In genomic region chr3:66973391-66973943, GRCm38 (mm10) we compare ENCODE assay signal across 8 mouse cellular contexts. TPM values are rescaled to one million over a fixed set of nuclear protein-coding genes. Genes with fewer than 3 reads are reported as not detected.
DNase-seq lines count a peak whose midpoint lies in the region; ATAC-seq and TF ChIP-seq lines count a peak whose summit lies in the region.

No protein-coding gene starts in this region.

- no peaks in the 10 kb centered on the region; the same call in 1 of the 2 replicates for H3K4me1 ChIP-seq in brown adipose tissue, adult 24 weeks (ENCODE audit: control insufficient read depth, insufficient read depth, insufficient read length, low read length)
- H3K4me1 ChIP-seq in heart, embryonic 14.5 days (ENCODE audit: control insufficient read depth in 2 of 2, insufficient read depth in 2 of 2, low read length in 2 of 2): peaks cover 6 to 12% of the 10 kb centered on the region in 2 experiments; a peak in 3 of 4 replicates
- H3K4me1 ChIP-seq in kidney, embryonic 15.5 days: peaks cover 18% of the 10 kb centered on the region
- peaks cover 5% of the 10 kb centered on the region; the same call in 1 of the 2 replicates for H3K4me1 ChIP-seq in lung, postnatal 0 days (ENCODE audit: insufficient read depth, low read depth, low read length)

- no peak for TF ChIP-seq CTCF in lung, postnatal 0 days (IDR thresholded peaks at IDR 0.05)

- peaks cover 87% of the 10 kb centered on the region for H3K27me3 ChIP-seq in heart, embryonic 14.5 days (ENCODE audit: control insufficient read depth, insufficient read depth, low read length)
- peaks cover 84% of the 10 kb centered on the region for H3K27me3 ChIP-seq in kidney, embryonic 15.5 days
- H3K27me3 ChIP-seq in lung, postnatal 0 days (replicated peaks; ENCODE audit: insufficient read depth, low read length): peaks cover 81% of the 10 kb centered on the region

- WGBS in heart, embryonic 14.5 days: 1% methylated on average over 59 of the region's 59 CpGs
- WGBS in kidney, embryonic 15.5 days: under 1% methylated on average over 56 of the region's 59 CpGs
- under 1% methylated on average over 58 of the region's 59 CpGs for WGBS in lung, postnatal 0 days

- intact Hi-C loops in left cerebral cortex, postnatal 4 days (cut with DNase I): loop anchor here (5.0 kb wide), 1 partner anchor 561 kb away; no protein-coding TSS in a partner anchor
- intact Hi-C loops in left cerebral cortex, postnatal 14 days (cut with DNase I): loop anchor here (5.0 kb wide), 2 partner anchors 226 to 566 kb away; no protein-coding TSS in a partner anchor

- H3K4me2 ChIP-seq in heart, embryonic 14.5 days (ENCODE audit: low read length): peak overlapping the region; percentile 79
- H3K4me2 ChIP-seq in kidney, embryonic 15.5 days: peak overlapping the region; percentile 89
- H3K4me2 ChIP-seq in lung, postnatal 0 days (replicated peaks; ENCODE audit: low read depth, low read length): peak overlapping the region; percentile 65

- H3K9ac ChIP-seq in heart, embryonic 14.5 days (ENCODE audit: low read length): peak overlapping the region; percentile 45; the same call in 1 of the 2 replicates
- H3K9ac ChIP-seq in kidney, embryonic 15.5 days: no peak overlapping the region; the same call in 1 of the 2 replicates
- no peak overlapping the region for H3K9ac ChIP-seq in lung, postnatal 0 days (replicated peaks; ENCODE audit: low read depth)

- H3K9me3 ChIP-seq in heart, embryonic 14.5 days (ENCODE audit: control insufficient read depth, low read length): no peaks in the 10 kb centered on the region
- no peaks in the 10 kb centered on the region for H3K9me3 ChIP-seq in kidney, embryonic 15.5 days (replicated peaks)
- no peaks in the 10 kb centered on the region for H3K9me3 ChIP-seq in lung, postnatal 0 days (ENCODE audit: low read length)

- H3K36me3 ChIP-seq in heart, embryonic 14.5 days (ENCODE audit: control insufficient read depth, insufficient read depth, low read length): no peaks in the 10 kb centered on the region
- no peaks in the 10 kb centered on the region for H3K36me3 ChIP-seq in kidney, embryonic 15.5 days
- H3K36me3 ChIP-seq in lung, postnatal 0 days (ENCODE audit: insufficient read depth, low read length): no peaks in the 10 kb centered on the region

- H3K4me3 ChIP-seq in brown adipose tissue, adult 24 weeks (ENCODE audit: insufficient read depth, low read depth, low read length): peak overlapping the region; percentile 34
- peak overlapping the region; percentile 46 to 47 for H3K4me3 ChIP-seq in heart, embryonic 14.5 days (ENCODE audit: control insufficient read depth in 1 of 2, insufficient read depth in 1 of 2, low read depth in 1 of 2, low read length in 2 of 2)
- H3K4me3 ChIP-seq in kidney, embryonic 15.5 days (replicated peaks): peak overlapping the region; percentile 53
- H3K4me3 ChIP-seq in lung, postnatal 0 days (ENCODE audit: low read depth, low read length): peak overlapping the region; percentile 38

- DNase-seq in left cerebral cortex, postnatal 4 days: peak; percentile 47
- DNase-seq in left cerebral cortex, postnatal 14 days (ENCODE audit: low spot score in 2 of 2): no peak
- peak; percentile 79 for DNase-seq in lung, postnatal 0 days (ENCODE audit: low spot score)
- peak; percentile 69 for DNase-seq in retina, postnatal 1 day
- no peak for DNase-seq in right cerebral cortex, postnatal 14 days

- no peak overlapping the region for H3K27ac ChIP-seq in brown adipose tissue, adult 24 weeks (replicated peaks; ENCODE audit: low read depth, low read length)
- no peak overlapping the region for H3K27ac ChIP-seq in heart, embryonic 14.5 days (replicated peaks in 1 of 2; ENCODE audit: control insufficient read depth in 1 of 2, insufficient read depth in 1 of 2, low read depth in 2 of 2, low read length in 2 of 2)
- no peak overlapping the region for H3K27ac ChIP-seq in kidney, embryonic 15.5 days
- no peak overlapping the region for H3K27ac ChIP-seq in lung, postnatal 0 days (ENCODE audit: low read length)

- no peak for TF ChIP-seq EP300 in lung, postnatal 0 days (IDR thresholded peaks at IDR 0.05)

- no peak for ATAC-seq in heart, embryonic 14.5 days (ENCODE audit: insufficient number of reproducible peaks, insufficient read depth, low FRiP score, low read depth)
- peak; percentile 83 for ATAC-seq in kidney, embryonic 15.5 days (replicated peaks; ENCODE audit: low FRiP score)
- peak; percentile 94 for ATAC-seq in lung, postnatal 0 days

RNA-seq across cellular contexts. Expression of gene Rsrc1, which starts 7.7 kb away (rescaled TPM):
- 10 to 100 TPM; 30.2 to 31.4 TPM for total RNA-seq in left cerebral cortex, postnatal 4 days (2021)
- 10 to 100 TPM; 27.4 to 31.4 TPM for total RNA-seq in left cerebral cortex, postnatal 14 days (2021)
- 19.4 and 29.0 TPM in 2 replicates for polyA plus RNA-seq in brown adipose tissue, adult 24 weeks (2012; ENCODE audit: insufficient read depth, insufficient read length, missing spikeins)
- 23.6 and 27.0 TPM in 2 replicates for polyA plus RNA-seq in heart, embryonic 14.5 days (2014; fragmentation: Nextera tagmentation; extraction: Ambion mirVana)
- 31.2 and 32.1 TPM in 2 replicates for polyA plus RNA-seq in kidney, embryonic 15.5 days (2015; fragmentation: Nextera tagmentation; extraction: Ambion mirVana)
- polyA plus RNA-seq in lung, postnatal 0 days (2015; fragmentation: Nextera tagmentation; extraction: Ambion mirVana): 15.7 and 18.9 TPM in 2 replicates

RNA-seq across cellular contexts. Expression of gene Shox2, which starts 8.1 kb away (rescaled TPM):
- total RNA-seq in left cerebral cortex, postnatal 4 days (2021): under 1 TPM in 1 of 2 experiments, not detected in 1; 0.76 TPM
- not detected for total RNA-seq in left cerebral cortex, postnatal 14 days (2021)
- polyA plus RNA-seq in brown adipose tissue, adult 24 weeks (2012; ENCODE audit: insufficient read depth, insufficient read length, missing spikeins): 2.0 and 2.6 TPM in 2 replicates
- polyA plus RNA-seq in heart, embryonic 14.5 days (2014; fragmentation: Nextera tagmentation; extraction: Ambion mirVana): 3.4 and 11.3 TPM in 2 replicates
- polyA plus RNA-seq in kidney, embryonic 15.5 days (2015; fragmentation: Nextera tagmentation; extraction: Ambion mirVana): 1.3 and 1.7 TPM in 2 replicates
- 0.87 and 1.4 TPM in 2 replicates for polyA plus RNA-seq in lung, postnatal 0 days (2015; fragmentation: Nextera tagmentation; extraction: Ambion mirVana)

Comparison
In these comparisons a context has a peak if more than half of its experiments do, and no peak if none do; other contexts are left out.
1. DNase-seq: peak in left cerebral cortex, postnatal 4 days (single experiment), lung, postnatal 0 days (single experiment) and retina, postnatal 1 day (single experiment); none in left cerebral cortex, postnatal 14 days (0 of 2) and right cerebral cortex, postnatal 14 days (single experiment).
2. Peak in every context shown above with its lines, with median percentiles within 50 percentile points of each other: H3K4me3 ChIP-seq and H3K4me2 ChIP-seq.